Mouse (Mus musculus) CH12F3 (cell line): ENCODE measurements around the gene Zfp37.
"Not testable (repeated sequence)": the region's sequence is repeated elsewhere in the genome, so short reads cannot be mapped to it uniquely, and the experiment has no call there.

Source experiments
- in situ Hi-C: fragments of 300-500 bp; cut with MboI; formaldehyde crosslinking; loops from 2 replicates; pipeline ENCODE4 v1.14.3; 2020; ENCODE audit warnings: low sequenced_read_pairs

The Zfp37 gene

DNA sequence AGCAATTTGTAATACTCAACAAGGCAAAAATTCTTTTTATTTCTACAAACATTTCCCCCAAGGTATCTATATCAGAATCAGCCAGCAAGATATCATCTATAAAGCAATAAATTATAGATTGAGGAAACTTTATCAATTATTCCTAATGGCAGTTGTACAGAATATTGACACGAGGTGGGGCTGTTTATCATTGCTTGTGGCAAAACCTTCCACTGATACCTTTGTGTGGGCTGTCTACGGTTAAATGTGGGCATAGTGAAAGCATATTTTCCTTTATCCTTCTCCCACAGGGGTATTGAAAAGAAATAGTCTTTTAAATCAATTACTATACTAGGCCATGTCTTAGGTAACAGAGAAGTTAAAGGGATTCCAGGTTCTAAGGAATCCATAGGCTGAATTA, 17.4 kb downstream of the Zfp37 start:
- in situ Hi-C loops: no loop called here

DNA sequence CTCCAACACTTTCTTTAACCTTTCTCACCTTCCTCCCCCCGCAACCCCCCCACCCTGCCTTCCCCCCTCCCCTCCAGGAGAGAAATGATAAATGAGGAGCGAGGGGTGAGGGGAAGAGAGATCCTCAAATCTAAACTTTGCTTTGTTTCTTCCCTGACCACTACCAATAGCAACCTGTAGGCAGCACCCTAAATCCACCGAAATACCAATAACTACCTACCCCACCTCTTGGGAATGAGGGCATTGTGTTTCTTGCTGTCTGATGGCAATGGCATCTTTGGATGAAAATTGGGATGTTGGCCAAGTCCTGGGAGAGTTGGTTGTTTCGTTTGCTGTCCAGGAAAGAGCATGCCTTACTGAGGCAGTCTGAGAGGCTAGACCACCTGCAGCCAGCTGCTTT, 20.8 kb downstream of the Zfp37 start:
- in situ Hi-C loops: no loop called here

DNA sequence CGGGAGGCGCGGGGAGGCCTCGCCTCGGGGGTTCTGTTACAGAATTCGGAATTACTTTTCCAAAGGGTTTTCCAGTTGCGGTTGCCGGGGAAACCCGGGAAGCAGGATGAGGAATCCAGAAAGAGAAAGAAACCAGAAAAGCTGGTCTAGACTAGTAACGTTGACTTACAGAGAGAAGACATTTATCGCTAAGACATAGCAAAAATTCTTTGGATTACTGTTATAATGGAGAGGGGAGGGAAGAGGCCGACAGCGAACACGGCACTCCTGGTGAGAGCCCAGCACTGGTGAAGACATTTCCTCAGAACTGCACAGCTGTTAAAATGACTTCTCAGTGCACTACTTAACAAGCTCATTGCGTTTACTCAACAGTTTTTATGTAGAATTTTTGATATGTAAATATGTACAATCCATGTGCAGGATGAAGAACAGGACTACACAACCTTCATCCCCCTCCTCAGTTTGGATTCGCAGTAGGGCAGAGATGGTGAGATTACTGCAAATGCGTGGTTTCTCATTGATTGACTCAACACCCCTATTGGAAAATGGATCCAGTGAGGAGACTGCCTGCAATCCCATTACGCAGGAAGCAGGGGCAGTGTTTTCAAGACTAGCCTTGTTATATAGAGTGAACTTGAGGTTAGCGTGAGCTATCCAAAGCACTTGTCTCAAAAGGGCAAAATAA, 22.0 kb downstream of the Zfp37 start:
- in situ Hi-C loops: no loop called here

DNA sequence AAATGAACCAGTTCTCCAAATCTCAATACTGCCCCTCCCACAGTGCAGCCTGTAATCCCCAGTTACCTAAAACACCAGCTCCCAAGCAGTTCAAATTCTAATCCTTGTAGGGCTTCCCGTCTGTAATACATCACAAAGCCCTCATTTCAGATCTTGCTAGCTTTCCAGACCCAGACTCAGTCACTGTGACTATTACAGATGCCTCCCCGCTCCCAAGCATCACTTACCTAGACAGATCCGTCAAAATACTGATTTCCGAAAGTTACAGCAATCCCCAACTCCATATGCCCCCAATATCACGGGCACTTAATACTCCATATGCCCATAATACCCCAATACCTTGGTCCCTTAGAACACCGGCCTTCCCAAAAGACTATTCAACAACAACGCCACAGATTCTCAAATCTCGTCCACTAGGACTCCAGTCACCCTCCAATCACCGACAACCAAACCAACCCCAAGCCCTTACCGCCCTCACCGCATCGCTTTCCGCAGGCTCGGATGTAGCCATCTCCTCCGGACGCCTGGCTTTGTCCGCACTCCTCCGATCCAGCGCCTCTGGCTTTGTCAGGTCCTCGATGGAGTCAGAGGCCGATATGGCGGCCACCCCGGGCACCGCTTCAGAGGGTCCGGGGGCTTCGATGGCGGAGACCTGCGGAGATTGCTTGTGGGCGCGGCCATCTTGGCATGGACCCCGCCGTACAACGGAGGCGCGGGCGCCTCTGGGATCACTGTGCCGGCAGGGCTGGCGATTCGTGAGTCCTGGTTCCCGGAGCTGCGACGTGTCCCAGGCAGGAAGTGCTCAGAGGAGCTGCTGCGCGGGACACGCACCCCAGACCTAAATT, 22.8 kb downstream of the Zfp37 start:
- in situ Hi-C loops: no loop called here

DNA sequence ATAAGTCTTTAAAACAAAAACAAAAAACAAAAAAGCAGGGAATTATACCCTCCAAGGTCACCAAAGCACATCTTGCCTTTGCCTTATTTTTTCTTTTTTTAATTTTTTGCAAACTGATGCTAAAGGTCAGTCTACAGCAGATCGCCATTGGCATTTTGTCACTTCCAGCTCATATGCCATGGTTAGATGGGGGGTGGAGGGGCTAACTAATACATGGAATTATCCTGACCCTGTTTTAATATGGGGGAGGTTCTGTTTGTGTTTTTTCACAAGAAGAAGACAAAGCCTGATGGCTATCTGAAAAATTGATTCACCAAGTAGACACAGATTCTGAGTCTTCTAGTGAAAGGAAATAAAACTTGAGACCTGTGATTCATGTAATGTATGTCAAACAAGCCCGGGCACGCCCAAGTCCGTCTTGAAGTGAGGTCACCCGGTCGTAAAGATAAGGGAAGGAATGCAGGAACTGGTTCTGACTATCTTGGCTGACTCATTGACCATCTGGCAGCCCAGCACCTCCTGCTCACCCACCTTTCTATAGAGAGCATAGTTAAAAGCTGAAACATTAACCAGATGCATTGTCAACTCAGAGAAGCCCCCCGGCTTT, 30.8 kb downstream of the Zfp37 start:
- in situ Hi-C loops: no loop called here

DNA sequence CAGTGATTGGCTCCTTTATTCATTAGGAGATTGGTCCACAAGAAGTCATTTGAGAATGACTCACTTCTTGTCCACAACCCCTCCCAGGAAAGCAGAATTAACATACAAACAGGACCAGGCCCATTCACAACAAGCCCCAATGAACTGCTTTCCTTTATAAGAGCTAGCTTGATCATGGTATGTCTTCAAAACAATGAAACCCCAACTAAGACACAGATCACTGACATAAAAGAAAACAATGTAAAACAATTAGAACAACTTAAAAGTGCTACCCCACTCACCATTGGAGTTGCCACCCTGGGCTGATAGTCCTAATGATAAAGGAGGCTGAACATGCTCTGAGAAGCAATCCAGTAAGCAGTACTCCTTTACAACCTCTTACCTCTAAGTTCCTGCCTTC, 42.1 kb downstream of the Zfp37 start:
- in situ Hi-C loops: no loop called here

DNA sequence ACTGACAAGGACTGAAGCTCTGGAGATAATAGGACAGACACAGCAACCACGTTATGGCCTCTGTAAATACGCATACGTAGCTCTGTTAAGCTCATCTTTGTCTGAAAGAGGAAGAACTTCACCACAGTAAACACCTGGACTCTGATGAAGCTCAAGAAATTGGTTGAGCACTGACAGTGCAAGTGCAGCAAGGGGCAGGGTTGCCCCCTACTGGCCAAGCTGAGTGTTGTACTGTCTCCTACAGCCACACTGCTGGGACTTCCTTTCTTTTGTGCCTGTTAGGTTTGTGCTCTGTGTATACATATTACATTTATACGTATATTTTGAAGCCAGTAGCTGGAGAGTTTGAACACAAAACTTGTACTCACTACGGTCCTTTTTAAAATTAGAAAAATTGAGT, 53.6 kb downstream of the Zfp37 start:
- in situ Hi-C loops: no loop called here

DNA sequence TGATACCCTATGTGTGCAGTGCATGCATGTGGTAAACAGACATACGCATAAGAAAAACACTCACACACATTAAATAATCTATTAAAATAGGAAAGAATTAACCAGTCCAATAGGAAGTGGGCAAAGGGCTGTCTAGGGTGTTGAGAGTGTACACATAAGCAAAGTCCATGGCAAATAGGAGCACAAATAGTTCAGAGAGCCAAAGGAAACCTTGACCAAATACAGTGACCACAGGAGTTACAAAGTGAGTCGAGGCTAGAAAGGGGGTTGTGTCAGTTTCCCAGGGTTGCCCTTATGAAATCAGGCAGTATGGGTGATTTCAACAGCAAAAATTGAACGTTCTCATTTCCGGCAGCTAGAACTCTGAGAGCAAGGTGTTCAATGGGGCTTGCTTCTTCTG, 56.4 kb downstream of the Zfp37 start:
- in situ Hi-C loops: no loop called here

DNA sequence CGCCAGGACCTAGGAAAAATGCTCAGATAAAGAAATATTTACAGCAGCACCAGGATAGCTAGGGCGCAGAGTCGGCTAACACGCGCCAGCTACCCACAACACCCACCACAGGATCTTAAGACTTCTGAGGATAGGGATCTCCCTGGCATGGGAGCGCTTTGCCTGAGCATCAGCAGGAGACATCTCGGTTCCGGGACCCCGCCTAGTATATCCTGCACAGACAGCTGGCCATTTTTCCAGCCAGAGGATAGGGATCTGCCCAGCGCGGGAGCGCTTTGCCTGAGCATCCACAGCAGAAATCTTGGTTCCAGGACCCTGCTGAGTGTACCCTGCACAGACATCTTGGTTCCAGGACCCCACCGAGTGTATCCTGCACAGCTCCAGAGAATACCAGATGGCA, 63.2 kb downstream of the Zfp37 start:
- in situ Hi-C loops: not testable (repeated sequence)

DNA sequence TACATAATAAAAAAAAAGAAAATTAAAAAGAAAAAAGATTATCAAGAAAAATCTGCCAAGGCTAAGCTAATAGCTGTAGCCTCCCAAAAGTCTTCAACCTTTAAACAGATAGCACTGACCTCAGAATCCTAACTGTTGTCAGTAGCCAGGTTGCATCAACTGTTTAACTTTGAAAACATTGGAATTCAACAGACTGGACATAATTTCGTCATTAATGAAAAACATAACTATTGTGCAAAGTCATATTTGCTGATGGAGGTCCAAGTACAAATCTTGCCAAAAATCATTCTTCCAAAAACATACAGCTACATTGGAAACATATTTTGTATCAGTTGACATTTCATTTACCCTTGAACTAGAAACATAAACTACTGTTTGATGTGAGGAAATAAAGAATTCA, 72.4 kb downstream of the Zfp37 start:
- in situ Hi-C loops: no loop called here

DNA sequence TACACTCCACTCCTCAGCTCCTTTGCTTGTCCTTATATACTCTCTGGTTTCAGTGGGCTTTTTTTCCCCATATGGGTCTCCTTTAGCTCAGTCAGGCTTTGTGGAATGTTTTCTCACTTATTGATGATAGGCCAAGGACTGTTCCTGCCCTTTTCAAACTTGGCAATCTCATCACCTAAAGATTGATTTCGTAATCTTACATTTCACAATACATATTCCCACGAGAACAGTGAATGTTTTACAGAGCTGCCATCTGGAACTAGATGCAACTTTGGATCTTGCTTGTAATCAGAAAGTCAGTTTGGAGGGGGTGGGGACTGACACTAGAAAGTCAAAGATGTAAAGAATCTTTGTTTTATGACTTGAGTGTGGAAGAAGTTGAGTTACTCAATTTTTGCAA, 80.0 kb downstream of the Zfp37 start, which contains the start of gene Mup21:
Mup21 (minus strand) TSS at position 53 of the 400 bp plus-strand sequence.
- in situ Hi-C loops: no loop called here
